Mouse (Mus musculus) embryonic facial prominence, embryonic 11.5 days (tissue): Measurements from ENCODE around the gene Prkcg. TPM values are rescaled to one million over a fixed set of nuclear protein-coding genes. Genes with fewer than 3 reads are reported as not detected.
A peak's percentile ranks its signal among the peaks of the same experiment; 100 is the strongest.

Experiments
- ATAC-seq: fragments of 200-750 bp; cut with Nextera tagmentation; replicated peaks from 2 replicates; pipeline ENCODE4 v1.8.0; 2017; ENCODE audit warnings: low read depth; ENCODE audit not compliant: insufficient number of reproducible peaks, low FRiP score, low TSS enrichment
- DNase-seq: peaks from one replicate; pipeline ENCODE4 v3.0.0-alpha.2; 2015; ENCODE audit warnings: low spot score
- H3K27ac ChIP-seq: fragments of 300-500 bp; sonication (generic); replicated peaks from 2 replicates; pipeline ENCODE4 v1.5.1; 2014; ENCODE audit warnings: mild to moderate bottlenecking, low read depth, low read length, control low read depth
- H3K27me3 ChIP-seq: fragments of 300-500 bp; sonication (generic); 2 replicates; pipeline ENCODE4 v1.6.1; 2014; ENCODE audit warnings: mild to moderate bottlenecking, low read length, moderate library complexity, mixed read lengths; ENCODE audit not compliant: control insufficient read depth, insufficient read depth
- H3K36me3 ChIP-seq: fragments of 300-500 bp; sonication (generic); replicated peaks from 2 replicates; pipeline ENCODE4 v1.6.1; 2014; ENCODE audit warnings: low read depth, mild to moderate bottlenecking, low read length, moderate library complexity, mixed read lengths; ENCODE audit not compliant: control insufficient read depth, insufficient read depth
- H3K4me1 ChIP-seq: fragments of 300-500 bp; sonication (generic); 2 replicates; pipeline ENCODE4 v1.6.1; 2014; ENCODE audit warnings: low read length, mixed read lengths; ENCODE audit not compliant: control insufficient read depth, insufficient read depth
- H3K4me2 ChIP-seq: fragments of 300-500 bp; sonication (generic); 2 replicates; pipeline ENCODE4 v1.6.1; 2014; ENCODE audit warnings: low read depth, mild to moderate bottlenecking, control low read depth, low read length, moderate library complexity
- H3K4me3 ChIP-seq: fragments of 300-500 bp; sonication (generic); 2 replicates; pipeline ENCODE4 v1.5.1; 2014; ENCODE audit warnings: low read depth, low read length, control low read depth
- H3K9ac ChIP-seq: fragments of 300-500 bp; sonication (generic); replicated peaks from 2 replicates; pipeline ENCODE4 v1.6.1; 2014; ENCODE audit warnings: mild to moderate bottlenecking, control low read depth, low read length
- H3K9me3 ChIP-seq: fragments of 300-500 bp; sonication (generic); replicated peaks from 2 replicates; pipeline ENCODE4 v1.6.1; 2016; ENCODE audit warnings: mild to moderate bottlenecking, low read length, inconsistent platforms, mixed read lengths; ENCODE audit not compliant: control insufficient read depth
- WGBS: fragments of 180-500 bp; shearing (Covaris S2); extraction: QIAGEN DNeasy Blood & Tissue Kit; methylation state at CpG from one replicate; pipeline ENCODE4 v1.1.7; 2014; 5-methylcytosine and 5-hydroxymethylcytosine counted together
- polyA plus RNA-seq: library from polyadenylated mRNA; unstranded; fragments of >200 nt; fragmentation: Nextera tagmentation; extraction: Ambion mirVana; gene quantifications from 2 replicates; pipeline ENCODE4 v1.2.1, GENCODE M21; 2014

The Prkcg gene
- polyA plus RNA-seq = 0.39 and 2.0 TPM in 2 replicates

DNA sequence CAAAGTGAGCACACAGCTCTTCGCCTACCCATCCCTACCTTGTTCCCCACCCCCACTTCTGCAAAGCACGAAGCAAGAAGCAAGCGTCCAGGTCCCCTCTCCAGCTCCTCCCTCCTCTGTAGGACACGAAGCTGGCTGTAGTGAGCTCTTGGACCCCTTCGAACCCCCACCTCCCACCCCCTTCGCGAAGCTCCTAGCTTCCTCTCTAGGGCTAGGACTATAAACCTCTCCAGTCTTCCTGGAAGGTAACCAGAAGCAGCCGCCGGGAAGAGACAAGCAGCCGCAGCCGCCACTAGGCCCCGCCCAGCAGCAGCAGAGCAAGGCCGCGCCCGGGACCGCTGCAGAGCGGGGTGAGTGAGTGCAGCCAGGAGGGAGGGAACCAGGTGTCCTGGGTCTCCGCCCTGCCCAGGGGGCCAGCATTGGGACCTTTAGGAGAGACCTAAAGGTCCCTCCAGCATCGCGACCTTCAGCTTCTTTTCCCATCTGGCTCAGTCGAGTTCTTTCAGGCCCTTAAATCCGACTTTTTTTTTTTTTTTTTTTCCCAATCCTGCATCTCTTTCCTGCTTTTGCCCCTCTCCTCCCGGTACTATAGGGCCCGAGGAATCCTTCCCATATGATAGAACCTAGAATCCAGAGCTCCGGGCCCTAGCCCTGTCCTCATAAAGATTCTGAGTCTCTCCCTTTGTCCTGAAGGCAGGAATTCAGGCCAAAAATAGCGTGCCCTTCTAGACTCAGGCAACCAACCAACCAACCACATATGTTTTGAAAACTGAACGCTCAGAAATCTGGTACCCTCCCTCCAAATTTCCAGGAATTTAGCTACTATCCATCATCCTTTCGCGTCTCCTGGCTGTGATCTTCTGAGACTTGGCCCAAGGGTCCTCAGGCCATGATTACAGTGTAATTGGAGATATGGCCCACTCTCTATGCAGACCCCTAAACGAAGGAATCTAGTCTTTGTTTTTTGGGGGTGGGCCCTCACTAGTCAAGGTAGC, at the start of gene Prkcg, which contains the start of gene Myadm:
Gene Prkcg, plus strand, starts transcription at position 204 of the 995 bp plus-strand sequence.
Gene Myadm, plus strand, starts transcription at position 105 of the 995 bp plus-strand sequence.
- Histone ChIP-seq H3K36me3 (no peaks in the 10 kb centered on the region), H3K4me3 (peak within 1 kb of the TSS; percentile 38), H3K9ac (peak within 1 kb of the TSS; percentile 69), H3K27ac (peak within 1 kb of the TSS; percentile 72), H3K27me3 (no peaks in the 10 kb centered on the region), H3K9me3 (no peaks in the 10 kb centered on the region), H3K4me2 (peak within 1 kb of the TSS; percentile 76), H3K4me1 (no peaks in the 10 kb centered on the region)
- 1% methylated on average over 30 of the region's 30 CpGs for whole genome bisulfite sequencing
- DNase-seq (peak; percentile 83), ATAC-seq (peak; percentile 36)

DNA sequence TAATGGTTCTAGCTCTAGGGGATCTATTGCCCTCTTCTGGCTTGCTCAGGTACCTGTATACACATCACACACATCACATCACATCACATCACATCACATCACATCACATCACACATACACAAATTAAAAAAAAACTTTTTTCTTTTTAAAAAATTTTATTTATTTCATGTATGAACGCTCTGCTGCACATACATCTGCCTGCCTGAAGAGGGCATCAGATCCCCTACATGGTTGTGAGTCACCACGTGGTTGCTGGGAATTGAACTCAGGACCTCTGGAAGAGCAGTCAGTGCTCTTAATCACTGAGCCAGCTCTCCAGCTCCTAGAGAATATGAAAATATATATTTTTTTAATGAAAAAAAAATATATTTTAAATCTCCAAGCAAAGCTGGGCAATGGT, 49.8 kb upstream of the Prkcg start:
- ATAC-seq (no peak), DNase-seq (no peak)
- Histone ChIP-seq H3K4me2 (no peak overlapping the region), H3K27me3 (no peaks in the 10 kb centered on the region), H3K4me1 (no peaks in the 10 kb centered on the region), H3K9ac (no peak overlapping the region), H3K4me3 (no peak overlapping the region), H3K36me3 (no peaks in the 10 kb centered on the region), H3K27ac (no peak overlapping the region), H3K9me3 (no peaks in the 10 kb centered on the region)
- 81% methylated on average over 2 of the region's 2 CpGs for WGBS

DNA sequence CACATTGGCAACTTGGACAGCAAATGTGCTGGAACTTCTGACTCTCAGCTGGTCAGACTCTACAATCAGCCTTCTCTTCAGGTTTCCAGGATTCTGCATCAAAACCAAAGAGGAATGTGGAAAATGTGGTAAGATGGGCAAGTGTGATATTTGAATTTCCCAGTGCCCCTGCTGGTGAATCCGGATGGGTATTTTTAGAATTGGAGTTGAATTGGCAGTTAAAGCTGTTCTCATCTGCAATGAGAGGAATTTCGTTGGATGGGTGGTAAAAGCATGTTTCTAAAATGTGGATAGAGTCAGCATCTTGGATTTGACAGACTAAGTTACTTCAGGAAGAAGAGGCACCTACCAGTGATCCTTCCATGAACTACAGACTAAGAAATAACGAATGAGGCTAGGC, 28.3 kb upstream of the Prkcg start:
- H3K9ac ChIP-seq = no peak overlapping the region
- no peaks in the 10 kb centered on the region for H3K4me1 ChIP-seq
- H3K4me3 ChIP-seq = no peak overlapping the region
- H3K27ac ChIP-seq = no peak overlapping the region
- H3K9me3 ChIP-seq = no peaks in the 10 kb centered on the region
- ATAC-seq = no peak
- H3K4me2 ChIP-seq = no peak overlapping the region
- no peaks in the 10 kb centered on the region for H3K36me3 ChIP-seq
- H3K27me3 ChIP-seq = peaks cover 7% of the 10 kb centered on the region; the same call in 1 of the 2 replicates
- WGBS = 63% methylated on average over 3 of the region's 3 CpGs
- DNase-seq = no peak

DNA sequence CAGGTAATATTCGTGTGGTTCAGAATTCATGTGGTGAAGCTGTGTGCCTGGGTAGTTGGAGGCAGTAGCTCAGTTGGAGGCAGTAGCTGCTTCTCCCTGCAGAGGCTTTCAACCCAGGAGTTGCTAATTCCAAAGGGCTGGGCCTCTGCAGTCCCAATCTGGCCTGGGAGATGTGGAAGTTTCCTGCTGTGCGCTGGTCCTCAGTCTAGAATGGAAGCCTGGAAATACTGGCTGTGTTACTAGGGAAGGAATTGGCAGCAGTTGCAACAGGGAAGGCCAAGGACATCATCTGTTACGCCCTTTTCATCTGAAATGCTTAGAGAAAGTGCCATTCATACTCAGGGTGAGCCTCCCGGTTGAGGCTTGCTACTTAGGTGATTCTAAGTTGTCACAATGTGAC, 27.5 kb upstream of the Prkcg start:
- DNase-seq (no peak), ATAC-seq (no peak)
- no peak overlapping the region for H3K4me3 ChIP-seq
- peaks cover 7% of the 10 kb centered on the region; the same call in 1 of the 2 replicates for H3K27me3 ChIP-seq
- H3K36me3 ChIP-seq = no peaks in the 10 kb centered on the region
- H3K9ac ChIP-seq = no peak overlapping the region
- 60% methylated on average over 4 of the region's 4 CpGs for WGBS
- no peaks in the 10 kb centered on the region for H3K4me1 ChIP-seq
- H3K27ac ChIP-seq = no peak overlapping the region
- no peaks in the 10 kb centered on the region for H3K9me3 ChIP-seq
- no peak overlapping the region for H3K4me2 ChIP-seq

DNA sequence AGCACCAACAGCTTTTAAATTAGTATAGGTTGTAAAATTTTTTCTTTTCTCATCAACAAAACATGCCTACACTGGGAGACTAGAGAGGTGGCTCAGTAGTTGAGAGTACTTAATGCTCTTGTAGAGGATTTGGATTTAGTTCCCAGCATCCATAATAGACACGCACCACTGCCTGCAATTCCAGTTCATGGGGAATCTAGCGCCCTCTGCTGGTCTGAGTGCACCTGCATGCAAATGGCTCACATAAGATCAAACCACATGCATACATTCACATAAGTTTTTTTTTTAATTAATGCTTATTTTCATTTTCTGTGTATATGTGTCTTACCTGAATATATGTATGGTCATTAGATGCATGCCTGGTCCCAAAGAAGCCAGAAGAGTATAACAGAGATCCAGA, 26.2 kb upstream of the Prkcg start:
- no peak overlapping the region for H3K9ac ChIP-seq
- H3K36me3 ChIP-seq = no peaks in the 10 kb centered on the region
- peaks cover 7% of the 10 kb centered on the region; the same call in 1 of the 2 replicates for H3K27me3 ChIP-seq
- H3K4me2 ChIP-seq = no peak overlapping the region
- no peak overlapping the region for H3K4me3 ChIP-seq
- DNase-seq = peak; percentile 45
- 33% methylated on average over 2 of the region's 2 CpGs for WGBS
- H3K4me1 ChIP-seq = no peaks in the 10 kb centered on the region
- H3K9me3 ChIP-seq = no peaks in the 10 kb centered on the region
- H3K27ac ChIP-seq = no peak overlapping the region
- no peak for ATAC-seq

DNA sequence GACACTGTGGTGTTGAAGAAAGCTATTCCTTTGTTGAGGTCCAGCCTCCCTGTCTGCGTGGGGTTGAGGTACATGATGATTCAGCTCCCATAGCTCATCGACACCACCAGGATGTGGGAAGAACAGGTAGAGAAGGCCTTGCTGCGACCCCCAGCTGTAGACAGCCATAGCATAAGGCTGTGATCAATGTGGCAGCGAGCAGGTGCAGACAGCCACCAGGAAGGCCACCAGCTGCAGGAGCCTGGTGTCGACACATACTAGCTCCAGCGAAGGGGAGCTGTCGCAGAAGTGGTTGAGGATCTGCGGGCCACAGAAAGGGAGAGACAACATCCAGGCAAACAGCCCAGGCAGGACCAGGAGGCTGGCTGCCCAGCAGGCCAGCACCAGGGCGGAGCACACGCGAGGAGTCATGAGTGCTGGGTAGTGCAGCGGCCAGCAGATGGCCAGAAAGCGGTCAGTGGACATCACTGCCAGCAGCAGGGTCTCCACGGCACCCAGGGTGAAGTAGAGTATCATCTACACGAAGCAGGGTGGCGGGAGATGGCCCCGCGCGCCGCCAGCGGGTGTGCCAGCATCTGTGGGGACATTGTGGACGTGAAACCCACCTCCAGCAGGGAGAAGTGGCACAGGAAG, 24.5 kb upstream of the Prkcg start:
- Histone ChIP-seq H3K4me2 (no peak overlapping the region), H3K9me3 (no peaks in the 10 kb centered on the region), H3K4me3 (no peak overlapping the region), H3K4me1 (no peaks in the 10 kb centered on the region), H3K27ac (no peak overlapping the region), H3K9ac (no peak overlapping the region), H3K36me3 (no peaks in the 10 kb centered on the region), H3K27me3 (peaks cover 7% of the 10 kb centered on the region; the same call in 1 of the 2 replicates)
- DNase-seq (no peak), ATAC-seq (no peak)
- 35% methylated on average over 22 of the region's 22 CpGs for WGBS

DNA sequence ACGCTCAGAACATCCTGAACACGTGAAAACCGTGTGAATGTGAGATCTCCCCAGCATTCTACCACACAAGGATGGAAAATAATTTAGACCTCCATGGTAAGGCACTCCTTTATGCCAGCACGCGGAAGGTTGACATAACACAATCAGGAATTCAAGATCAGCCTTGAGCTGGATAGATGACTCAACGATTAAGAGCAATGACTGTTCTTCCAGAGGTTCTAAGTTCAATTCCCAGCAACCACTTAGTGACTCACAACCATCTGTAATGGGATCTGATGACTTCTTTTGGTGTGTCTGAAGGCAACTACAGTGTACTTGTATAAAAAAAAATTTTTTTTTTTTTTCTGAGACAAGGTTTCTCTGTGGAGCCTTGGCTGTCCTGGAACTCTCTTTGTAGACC, 23.7 kb upstream of the Prkcg start:
- Histone ChIP-seq H3K4me2 (no peak overlapping the region), H3K9me3 (no peaks in the 10 kb centered on the region), H3K36me3 (no peaks in the 10 kb centered on the region), H3K4me1 (no peaks in the 10 kb centered on the region), H3K9ac (no peak overlapping the region), H3K4me3 (no peak overlapping the region), H3K27me3 (peaks cover 7% of the 10 kb centered on the region; the same call in 1 of the 2 replicates), H3K27ac (no peak overlapping the region)
- 61% methylated on average over 6 of the region's 6 CpGs for WGBS
- DNase-seq (no peak), ATAC-seq (no peak)

DNA sequence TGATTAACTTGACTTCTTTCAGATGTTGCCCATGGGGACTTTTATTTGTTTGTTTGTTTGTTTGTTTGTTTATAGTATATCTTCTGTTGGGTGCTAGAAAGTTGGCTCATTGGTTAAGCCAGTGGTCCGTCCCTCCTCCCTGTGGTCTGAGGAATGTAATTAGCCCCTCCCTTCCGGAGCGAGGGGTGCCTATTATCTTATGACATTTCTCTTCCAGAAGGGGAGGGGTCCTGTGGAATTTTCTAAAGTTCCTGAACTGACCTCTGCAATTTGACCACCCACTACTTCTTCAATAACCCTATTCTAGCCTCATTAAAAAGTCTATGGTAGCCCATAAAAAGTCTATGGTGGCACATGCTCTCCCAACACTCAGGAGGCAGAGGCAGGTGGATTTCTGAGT, 21.7 kb upstream of the Prkcg start:
- whole genome bisulfite sequencing = 66% methylated on average over 3 of the region's 3 CpGs
- Histone ChIP-seq H3K4me1 (no peaks in the 10 kb centered on the region), H3K9me3 (no peaks in the 10 kb centered on the region), H3K4me2 (no peak overlapping the region), H3K4me3 (no peak overlapping the region), H3K9ac (no peak overlapping the region), H3K27me3 (peaks cover 7% of the 10 kb centered on the region; the same call in 1 of the 2 replicates), H3K27ac (no peak overlapping the region), H3K36me3 (no peaks in the 10 kb centered on the region)
- DNase-seq (no peak), ATAC-seq (no peak)
